7 mouse cellular contexts compared by ENCODE assay signal in genomic region chr10:95035371-95035770, GRCm38 (mm10).
DNase-seq lines count a peak whose midpoint lies in the region; ATAC-seq and TF ChIP-seq lines count a peak whose summit lies in the region.

No protein-coding gene starts in this region.

- TF ChIP-seq CTCF in brain, embryonic 14.5 days (IDR thresholded peaks at IDR 0.05; ENCODE audit: borderline replicate concordance, extremely low read depth, insufficient read depth, insufficient read length), result no peak

- H3K27ac ChIP-seq in hindbrain, embryonic 12.5 days, result no peak overlapping the region

- no peaks in the 10 kb centered on the region for H3K36me3 ChIP-seq in hindbrain, embryonic 12.5 days

- ATAC-seq in hindbrain, embryonic 12.5 days (ENCODE audit: low FRiP score), result peak; percentile 66

- 51% methylated on average over 3 of the region's 3 CpGs for WGBS in hindbrain, embryonic 12.5 days

- TF ChIP-seq POLR2A in brain, embryonic 14.5 days (IDR thresholded peaks at IDR 0.05; ENCODE audit: borderline replicate concordance, extremely low read depth, insufficient read depth, insufficient read length, poor library complexity, severe bottlenecking), result no peak

- no peak overlapping the region for H3K9ac ChIP-seq in hindbrain, embryonic 12.5 days

- peak; percentile 23 to 50 for DNase-seq in left cerebral cortex, adult 18-20 months (ENCODE audit: low spot score in 2 of 2)
- no peak for DNase-seq in left cerebral cortex, adult 11 months (ENCODE audit: low spot score)
- DNase-seq in brain, embryonic 14.5 days (ENCODE audit: low read depth), result peak; percentile 94
- peak; percentile 61 to 73 for DNase-seq in right cerebral cortex, adult 2 months (ENCODE audit: low spot score in 2 of 2)
- DNase-seq in gastrocnemius, postnatal 10 days, result no peak
- no peak for DNase-seq in embryo, embryonic 9.5 days (ENCODE audit: extremely low spot score)

- no peak overlapping the region for H3K4me2 ChIP-seq in hindbrain, embryonic 12.5 days (replicated peaks)

- no peaks in the 10 kb centered on the region; the same call in 1 of the 2 replicates for H3K27me3 ChIP-seq in hindbrain, embryonic 12.5 days

- no peaks in the 10 kb centered on the region for H3K9me3 ChIP-seq in hindbrain, embryonic 12.5 days (replicated peaks)

- peaks cover 14% of the 10 kb centered on the region for H3K4me1 ChIP-seq in hindbrain, embryonic 12.5 days

- no peak overlapping the region for H3K4me3 ChIP-seq in hindbrain, embryonic 12.5 days

Comparison
In these comparisons a context has a peak if more than half of its experiments do, and no peak if none do; other contexts are left out.
1. DNase-seq: peak in left cerebral cortex, adult 18-20 months (2 of 2), brain, embryonic 14.5 days (single experiment) and right cerebral cortex, adult 2 months (2 of 2); none in left cerebral cortex, adult 11 months (single experiment), gastrocnemius, postnatal 10 days (single experiment) and embryo, embryonic 9.5 days (single experiment).